Mouse (Mus musculus) megakaryocyte, embryonic 14.5 days (primary cell): ENCODE results near the gene Ssbp3.

ENCODE experiments used
- FLI1 ChIP-seq: IDR thresholded peaks from 2 replicates; pipeline ENCODE4 v1.6.1; 2012; ENCODE audit warnings: low read length, inconsistent platforms, mixed read lengths
- GATA1 ChIP-seq: IDR thresholded peaks from 3 replicates; pipeline ENCODE4 v1.6.1; 2012; ENCODE audit warnings: mixed read lengths, low read length, inconsistent platforms, borderline replicate concordance

- TF ChIP-seq GATA1 (no peak), FLI1 (no peak)
Measured at GRCm38 (mm10) chr4:106987725-106988364, 77.3 kb downstream of the Ssbp3 start.
